Mouse (Mus musculus) forebrain, embryonic 14.5 days (tissue): ENCODE results near the gene Nudt9. TPM values are rescaled to one million over a fixed set of nuclear protein-coding genes. Genes with fewer than 3 reads are reported as not detected.

Experiments
- ATAC-seq: fragments of 200-750 bp; cut with Nextera tagmentation; 2 replicates; pipeline ENCODE4 v1.8.0; 2017; ENCODE audit warnings: mild to moderate bottlenecking, moderate library complexity
- DNase-seq: peaks from one replicate; pipeline ENCODE4 v3.0.0-alpha.2; 2015; ENCODE audit warnings: low spot score
- H3K27ac ChIP-seq: fragments of 300-500 bp; sonication (generic); 2 replicates; pipeline ENCODE4 v1.5.1; 2014; ENCODE audit warnings: low read depth, mild to moderate bottlenecking, control low read depth, low read length, moderate library complexity
- H3K27me3 ChIP-seq: fragments of 300-500 bp; sonication (generic); replicated peaks from 2 replicates; pipeline ENCODE4 v1.6.1; 2014; ENCODE audit warnings: low read length, control low read depth, mixed read lengths; ENCODE audit not compliant: control insufficient read depth, insufficient read depth
- H3K36me3 ChIP-seq: fragments of 300-500 bp; sonication (generic); 2 replicates; pipeline ENCODE4 v1.6.1; 2014; ENCODE audit warnings: low read length, control low read depth; ENCODE audit not compliant: control insufficient read depth, insufficient read depth
- H3K4me1 ChIP-seq: fragments of 300-500 bp; sonication (generic); 2 replicates; pipeline ENCODE4 v1.6.1; 2014; ENCODE audit warnings: antibody characterized with exemption, low read length, control low read depth; ENCODE audit not compliant: control insufficient read depth, insufficient read depth
- H3K4me2 ChIP-seq: fragments of 300-500 bp; sonication (generic); 2 replicates; pipeline ENCODE4 v1.6.1; 2014; ENCODE audit warnings: mild to moderate bottlenecking, control low read depth, low read length
- H3K4me3 ChIP-seq: fragments of 300-500 bp; sonication (generic); 2 replicates; pipeline ENCODE4 v1.5.1; 2014; ENCODE audit warnings: low read depth, low read length, control low read depth
- H3K9ac ChIP-seq: fragments of 300-500 bp; sonication (generic); 2 replicates; pipeline ENCODE4 v1.6.1; 2014; ENCODE audit warnings: mild to moderate bottlenecking, low read length, control low read depth, moderate library complexity
- H3K9me3 ChIP-seq: fragments of 300-500 bp; sonication (generic); replicated peaks from 2 replicates; pipeline ENCODE4 v1.6.1; 2016; ENCODE audit warnings: low read length, control low read depth, mixed read lengths; ENCODE audit not compliant: control insufficient read depth
- WGBS: fragments of 180-500 bp; shearing (Covaris S2); extraction: QIAGEN DNeasy Blood & Tissue Kit; methylation state at CpG from one replicate; pipeline ENCODE4 v1.1.7; 2014; 5-methylcytosine and 5-hydroxymethylcytosine counted together
- polyA plus RNA-seq: library from polyadenylated mRNA; unstranded; fragments of >200 nt; fragmentation: Nextera tagmentation; extraction: Ambion mirVana; gene quantifications from 2 replicates; pipeline ENCODE4 v1.2.1, GENCODE M21; 2014

Gene Nudt9
- polyA plus RNA-seq, 1 experiment from 2014 or later = 56.8 TPM

GRCm38 (mm10) chr5:104062773-104063551 is 16.9 kb downstream of the Nudt9 start:
- Histone ChIP-seq H3K27me3 (no peaks in the 10 kb centered on the region), H3K4me2 (no peak overlapping the region), H3K4me3 (no peak overlapping the region), H3K4me1 (no peaks in the 10 kb centered on the region), H3K9ac (no peak overlapping the region), H3K9me3 (no peaks in the 10 kb centered on the region), H3K36me3 (peaks cover 33% of the 10 kb centered on the region), H3K27ac (no peak overlapping the region)
- DNase-seq (no peak), ATAC-seq (no peak)
- WGBS = 84% methylated on average over 11 of the region's 11 CpGs

- H3K27ac ChIP-seq = no peak overlapping the region
- no peak overlapping the region for H3K4me2 ChIP-seq
- H3K36me3 ChIP-seq = 0 out of 2 replicates have a peak, but pooled peaks cover 4% of the 10 kb centered on the region
- 83% methylated on average over 7 of the region's 7 CpGs for WGBS
- H3K4me1 ChIP-seq = no peaks in the 10 kb centered on the region
- no peak overlapping the region for H3K9ac ChIP-seq
- no peak for ATAC-seq
- no peak overlapping the region for H3K4me3 ChIP-seq
- H3K27me3 ChIP-seq = no peaks in the 10 kb centered on the region
- H3K9me3 ChIP-seq = no peaks in the 10 kb centered on the region
- DNase-seq = no peak
Measured at GRCm38 (mm10) chr5:104068751-104069150, 22.6 kb downstream of the Nudt9 start.

DNA sequence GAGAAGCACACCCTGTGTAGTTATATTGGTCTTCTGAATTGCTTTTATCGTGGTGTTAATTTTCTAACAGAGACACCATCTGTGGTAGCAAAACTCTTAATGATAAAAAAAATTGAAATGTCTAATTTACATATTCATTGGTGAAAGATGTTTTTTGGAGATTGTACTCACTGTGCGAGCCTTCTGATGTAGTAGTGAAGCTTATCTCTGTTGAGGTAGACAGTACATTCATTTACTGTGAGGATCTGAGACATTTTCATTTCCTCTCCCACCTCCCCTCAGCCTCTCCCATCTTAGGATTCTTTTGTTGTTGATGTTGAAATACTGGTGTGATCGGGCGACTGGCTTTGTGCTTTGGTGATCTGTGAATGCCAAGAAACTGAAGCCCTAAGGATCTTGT is 24.9 kb downstream of the Nudt9 start:
- no peak overlapping the region for H3K9ac ChIP-seq
- 74% methylated on average over 4 of the region's 4 CpGs for WGBS
- no peak overlapping the region for H3K27ac ChIP-seq
- H3K27me3 ChIP-seq = no peaks in the 10 kb centered on the region
- no peaks in the 10 kb centered on the region for H3K36me3 ChIP-seq
- H3K4me1 ChIP-seq = no peaks in the 10 kb centered on the region
- H3K4me3 ChIP-seq = no peak overlapping the region
- H3K9me3 ChIP-seq = no peaks in the 10 kb centered on the region
- H3K4me2 ChIP-seq = no peak overlapping the region
- ATAC-seq (no peak), DNase-seq (no peak)

GRCm38 (mm10) chr5:104072272-104072886 is 26.3 kb downstream of the Nudt9 start:
- Histone ChIP-seq H3K9ac (no peak overlapping the region), H3K4me1 (no peaks in the 10 kb centered on the region), H3K27ac (0 out of 2 replicates have a peak overlapping the region, but pooled peaks have one; percentile 17), H3K4me2 (no peak overlapping the region), H3K4me3 (no peak overlapping the region), H3K27me3 (no peaks in the 10 kb centered on the region), H3K36me3 (no peaks in the 10 kb centered on the region), H3K9me3 (no peaks in the 10 kb centered on the region)
- 8% methylated on average over 6 of the region's 8 CpGs for WGBS
- DNase-seq (peak; percentile 71), ATAC-seq (peak; percentile 89)

GRCm38 (mm10) chr5:104073602-104074001 is 27.5 kb downstream of the Nudt9 start:
- ATAC-seq (peak; percentile 85), DNase-seq (no peak)
- Histone ChIP-seq H3K36me3 (no peaks in the 10 kb centered on the region), H3K4me3 (no peak overlapping the region), H3K9me3 (no peaks in the 10 kb centered on the region), H3K4me2 (no peak overlapping the region), H3K27ac (no peak overlapping the region), H3K4me1 (no peaks in the 10 kb centered on the region), H3K27me3 (no peaks in the 10 kb centered on the region), H3K9ac (no peak overlapping the region)
- 78% methylated on average over 5 of the region's 5 CpGs for WGBS

GRCm38 (mm10) chr5:104074388-104074787 is 28.3 kb downstream of the Nudt9 start:
- H3K36me3 ChIP-seq = no peaks in the 10 kb centered on the region
- ATAC-seq (peak; percentile 32; the same call in 1 of the 2 replicates), DNase-seq (peak; percentile 65)
- no peak overlapping the region for H3K4me2 ChIP-seq
- H3K4me3 ChIP-seq = no peak overlapping the region
- no peaks in the 10 kb centered on the region for H3K9me3 ChIP-seq
- H3K27ac ChIP-seq = no peak overlapping the region
- H3K27me3 ChIP-seq = no peaks in the 10 kb centered on the region
- 28% methylated on average over 12 of the region's 12 CpGs for WGBS
- no peak overlapping the region for H3K9ac ChIP-seq
- H3K4me1 ChIP-seq = no peaks in the 10 kb centered on the region

GRCm38 (mm10) chr5:104076361-104076760 is 30.3 kb downstream of the Nudt9 start:
- no peaks in the 10 kb centered on the region for H3K4me1 ChIP-seq
- no peaks in the 10 kb centered on the region for H3K9me3 ChIP-seq
- ATAC-seq = no peak
- no peaks in the 10 kb centered on the region for H3K27me3 ChIP-seq
- no peak for DNase-seq
- no peak overlapping the region for H3K4me2 ChIP-seq
- no peak overlapping the region for H3K4me3 ChIP-seq
- no peak overlapping the region for H3K27ac ChIP-seq
- H3K9ac ChIP-seq = no peak overlapping the region
- H3K36me3 ChIP-seq = no peaks in the 10 kb centered on the region
- 29% methylated on average over 10 of the region's 10 CpGs for WGBS

GRCm38 (mm10) chr5:104077508-104077907 is 31.4 kb downstream of the Nudt9 start, which contains the start of gene Gm17660:
Gm17660 (minus strand) TSS chr5:104077608.
- Histone ChIP-seq H3K4me1 (no peaks in the 10 kb centered on the region), H3K9ac (no peak within 1 kb of the TSS), H3K4me2 (no peak within 1 kb of the TSS), H3K36me3 (no peaks in the 10 kb centered on the region), H3K9me3 (no peaks in the 10 kb centered on the region), H3K27me3 (no peaks in the 10 kb centered on the region), H3K4me3 (no peak within 1 kb of the TSS), H3K27ac (no peak within 1 kb of the TSS)
- WGBS = 96% methylated on average over 7 of the region's 7 CpGs
- DNase-seq (no peak), ATAC-seq (no peak)

DNA sequence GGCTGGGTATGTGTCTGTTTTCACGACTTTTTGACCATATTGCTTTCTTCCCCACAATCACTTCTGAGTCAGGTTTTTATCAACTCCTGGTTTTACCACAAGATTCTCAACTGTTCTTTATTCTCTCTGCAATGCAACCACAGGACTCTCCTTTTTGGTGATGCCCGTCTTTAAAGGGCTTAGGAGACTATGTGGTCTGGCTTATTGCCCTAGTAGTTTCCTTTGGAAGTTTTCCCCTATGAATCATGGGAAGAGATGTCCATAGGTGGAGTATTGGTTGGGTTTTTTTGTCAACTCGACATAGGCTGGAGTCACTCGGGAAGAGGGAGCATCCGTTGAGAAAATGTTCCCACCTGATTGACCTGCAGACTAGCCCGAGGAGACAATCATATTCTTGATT is 34.6 kb downstream of the Nudt9 start:
- no peak for ATAC-seq

More for the DNA sequence above, 34.6 kb downstream of the Nudt9 start:
- H3K4me2 ChIP-seq = no peak overlapping the region
- H3K4me3 ChIP-seq = no peak overlapping the region
- DNase-seq = no peak
- no peaks in the 10 kb centered on the region for H3K9me3 ChIP-seq
- H3K36me3 ChIP-seq = no peaks in the 10 kb centered on the region
- no peak overlapping the region for H3K27ac ChIP-seq
- H3K9ac ChIP-seq = no peak overlapping the region
- H3K27me3 ChIP-seq = no peaks in the 10 kb centered on the region
- WGBS = 88% methylated on average over 6 of the region's 6 CpGs
- H3K4me1 ChIP-seq = no peaks in the 10 kb centered on the region
